Mouse (Mus musculus): ENCODE data around the gene Cacna2d3.

DNA sequence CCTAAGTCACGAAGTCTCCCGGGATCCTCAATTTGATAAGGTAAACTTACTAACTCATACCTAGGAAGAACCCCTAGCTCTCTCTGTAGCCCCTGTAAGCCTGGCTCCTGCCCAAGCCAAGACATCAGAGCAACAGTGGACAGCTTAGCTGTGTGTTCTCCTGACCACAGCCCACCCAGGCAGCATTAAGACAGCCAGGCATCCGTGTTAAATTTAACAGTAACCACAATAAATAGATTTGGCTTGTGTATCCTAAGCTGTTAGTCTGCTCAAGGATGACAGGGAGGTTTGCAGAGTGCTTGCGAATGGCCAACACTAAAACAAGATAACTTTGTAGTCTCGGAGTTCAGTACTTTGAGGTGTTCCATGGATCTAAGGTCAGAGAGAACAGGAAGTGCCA, 768.3 kb downstream of the Cacna2d3 start:
- TF ChIP-seq CTCF (conservative IDR thresholded peaks at IDR 0.05; ENCODE audit: insufficient read depth, insufficient read length, low read depth, low read length) (no peak), POLR2A (IDR thresholded peaks at IDR 0.05; ENCODE audit: low read depth, low read length) (no peak)

All from kidney, adult 2 months (tissue).